Mouse (Mus musculus): ENCODE results near the gene Txnrd2. TPM values are rescaled to one million over a fixed set of nuclear protein-coding genes. Genes with fewer than 3 reads are reported as not detected.

Txnrd2 gene
- 10 to 100 TPM; 20.4 to 23.3 TPM for total RNA-seq (2023)

DNA sequence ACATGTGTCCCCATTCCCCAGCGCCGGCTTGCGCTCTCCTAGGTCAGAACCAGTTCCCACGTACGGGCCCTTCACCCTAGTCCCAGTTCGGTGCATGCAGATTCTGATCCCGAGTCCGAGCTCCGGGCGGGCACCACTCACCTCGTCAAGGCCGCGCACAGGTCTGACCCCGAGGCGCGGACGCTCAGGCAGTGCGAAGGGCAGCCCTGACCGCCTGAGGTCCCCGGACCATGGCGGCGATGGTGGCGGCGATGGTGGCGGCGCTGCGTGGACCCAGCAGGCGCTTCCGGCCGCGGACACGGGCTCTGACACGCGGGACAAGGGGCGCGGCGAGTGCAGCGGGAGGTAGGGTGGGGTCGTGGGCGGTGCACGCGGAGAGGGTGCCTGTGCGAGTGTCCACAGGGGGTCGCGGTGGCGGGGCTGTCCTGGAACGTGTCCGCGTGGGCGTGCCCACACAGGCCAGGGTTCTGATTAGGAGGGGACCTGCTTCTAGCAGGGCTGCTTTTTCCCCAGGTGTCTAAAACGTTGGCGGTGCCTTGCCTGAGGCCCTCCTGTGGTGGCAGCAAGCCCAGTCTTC lies at the start of gene Txnrd2:
Gene Txnrd2, plus strand, starts transcription at position 170 of the 577 bp plus-strand sequence.

DNA sequence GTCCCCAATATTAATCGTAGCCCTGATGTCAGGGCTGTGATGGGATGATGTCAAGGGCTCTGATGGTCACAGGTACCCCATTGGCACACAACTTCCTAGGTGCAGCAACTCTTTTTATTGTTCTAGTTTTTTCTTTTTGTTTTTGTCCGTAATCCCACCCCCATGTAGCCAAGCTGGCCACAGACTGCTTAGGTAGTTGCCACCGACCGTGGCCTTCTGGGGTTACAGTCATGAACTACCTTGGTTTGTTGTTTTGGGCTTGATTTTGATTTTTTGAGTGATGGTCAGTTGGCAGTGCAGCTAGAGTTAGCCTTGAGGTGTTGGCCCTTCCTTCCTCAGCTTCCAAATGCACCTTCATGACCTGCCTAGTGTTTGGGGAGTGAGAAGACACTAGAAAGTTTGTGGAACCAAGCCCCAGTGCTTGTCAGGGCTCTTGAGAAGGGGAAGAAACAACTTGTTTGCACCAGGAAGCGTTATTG lies 657 bp downstream of the Txnrd2 start, which contains the start of gene Comt:
Gene Comt, minus strand, starts transcription at position 51 of the 479 bp plus-strand sequence.

DNA sequence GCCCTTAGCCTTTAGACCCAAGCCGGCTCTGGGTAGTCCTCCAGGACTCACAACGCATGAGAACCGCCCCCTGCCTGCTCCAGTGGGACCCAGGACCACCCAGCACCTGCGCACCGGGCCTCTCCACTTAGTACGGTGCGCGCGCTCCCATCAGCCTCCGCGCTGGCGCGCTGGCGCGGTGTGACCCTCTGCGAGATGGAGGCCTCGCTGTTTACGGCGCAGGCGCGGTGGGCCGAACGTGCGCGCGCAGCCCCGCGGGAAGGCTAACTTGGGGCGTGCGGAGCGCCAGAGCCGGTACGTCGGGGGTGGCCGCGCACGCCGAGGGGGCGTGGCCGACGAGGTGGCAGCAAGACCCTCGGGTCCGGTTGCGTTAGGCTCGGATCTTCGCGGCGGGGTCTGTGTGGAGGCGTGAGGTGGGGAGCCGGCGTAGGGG lies 72.4 kb downstream of the Txnrd2 start, which contains the start of the genes Gnb1l and Rtl10:
Gene Gnb1l, plus strand, starts transcription at position 156 of the 433 bp plus-strand sequence.
Gene Rtl10, plus strand, starts transcription at position 344 of the 433 bp plus-strand sequence.

Other genes starting within 250 kb of the Txnrd2 start
- not detected for gene Ccdc188, start 208.5 kb upstream of the Txnrd2 start, total RNA-seq (2023)
- gene Zdhhc8, start 191.2 kb upstream of the Txnrd2 start, total RNA-seq (2023) = 10 to 100 TPM; 10.3 to 15.0 TPM
- gene Trmt2a, start 177.7 kb upstream of the Txnrd2 start, total RNA-seq (2023) = 10 to 100 TPM; 87.6 to 90.3 TPM
- 10 to 100 TPM; 55.7 to 70.2 TPM for gene Ranbp1, start 177.7 kb upstream of the Txnrd2 start, total RNA-seq (2023)
- gene Gm49776, start 168.1 kb upstream of the Txnrd2 start, total RNA-seq (2023) = not detected
- 10 to 100 TPM; 19.9 to 26.3 TPM for gene Dgcr8, start 137.1 kb upstream of the Txnrd2 start, total RNA-seq (2023)
- gene Tango2, start 78.3 kb upstream of the Txnrd2 start, total RNA-seq (2023) = 10 to 100 TPM; 29.1 to 33.3 TPM
- 1 to 10 TPM; 4.4 to 5.8 TPM for gene Arvcf, start 78.2 kb upstream of the Txnrd2 start, total RNA-seq (2023)
- gene Comt, start 468 bp downstream of the Txnrd2 start, total RNA-seq (2023) = 10 to 100 TPM; 62.5 to 73.7 TPM
- gene Gnb1l, start 72.3 kb downstream of the Txnrd2 start, total RNA-seq (2023) = 1 to 10 TPM; 2.9 to 4.7 TPM
- 1 to 10 TPM; 3.4 to 4.0 TPM for gene Rtl10, start 72.5 kb downstream of the Txnrd2 start, total RNA-seq (2023)
- gene Tbx1, start 164.3 kb downstream of the Txnrd2 start, total RNA-seq (2023) = not detected
- gene Gp1bb, start 196.0 kb downstream of the Txnrd2 start, total RNA-seq (2023) = not detected
- not detected for gene Gm49601, start 200.0 kb downstream of the Txnrd2 start, total RNA-seq (2023)
- 1 to 10 TPM in 1 of 2 experiments, under 1 TPM in 1; 0.49 to 1.4 TPM for gene Sept5, start 203.6 kb downstream of the Txnrd2 start, total RNA-seq (2023)